Mouse (Mus musculus) cortical plate, adult 2 months (tissue): ENCODE data around the gene Eef1b2.

Source experiments
- CTCF ChIP-seq: fragments of 200-500 bp; IDR thresholded peaks from 2 replicates; pipeline ENCODE4 v1.5.1; 2011; ENCODE audit warnings: mild to moderate bottlenecking, control low read depth, low read length; ENCODE audit not compliant: insufficient read depth; ENCODE audit errors: extremely low read depth
- POLR2A ChIP-seq: fragments of 200-500 bp; IDR thresholded peaks from 2 replicates; pipeline ENCODE4 v1.6.1; 2011; ENCODE audit warnings: mild to moderate bottlenecking, low read length, control low read depth; ENCODE audit not compliant: insufficient read depth; ENCODE audit errors: extremely low read depth

- TF ChIP-seq CTCF, result no peak
- TF ChIP-seq POLR2A, result no peak
Measured at GRCm38 (mm10) chr1:63213478-63214270, 37.0 kb downstream of the Eef1b2 start.
